12 mouse cellular contexts compared by ENCODE assay signal in genomic region chr6:114390129-114390528, GRCm38 (mm10).
"Had no signal": no experiment of that assay in that cellular context is flagged by ENCODE, and none has a peak within 500 bp of the region (broad histone marks: within the 10 kb centered on the region; RNA-seq: fewer than 3 reads in every experiment).

No protein-coding gene starts in this region.

- DNase-seq: retina, postnatal 1 day; right cerebral cortex, adult 18-20 months; right cerebral cortex, postnatal 14 days; right cerebral cortex, postnatal 25 days; right cerebral cortex, postnatal 4 days; spleen, adult 18-20 months; thymus, adult 18-20 months; thymus, adult 2 months; thymus, postnatal 14 days; thymus, postnatal 25 days; thymus, postnatal 36 days; thymus, postnatal 4 days had no signal
